Mouse (Mus musculus) E14TG2a.4 (cell line): Measurements from ENCODE around the gene Uqcc1.

Source experiments
- H3K27me3 ChIP-seq: 2 replicates; pipeline ENCODE4 v1.6.1; 2014; ENCODE audit warnings: low read length, control low read depth; ENCODE audit not compliant: insufficient read depth
- H3K36me3 ChIP-seq: 2 replicates; pipeline ENCODE4 v1.6.1; 2014; ENCODE audit warnings: low read length, control low read depth; ENCODE audit not compliant: insufficient read depth
- H3K4me1 ChIP-seq: replicated peaks from 2 replicates; pipeline ENCODE4 v1.6.1; 2014; ENCODE audit warnings: low read depth, low read length, control low read depth
- H3K4me3 ChIP-seq: replicated peaks from 2 replicates; pipeline ENCODE4 v1.5.1; 2014; ENCODE audit warnings: mild to moderate bottlenecking, low read length
- H3K9me3 ChIP-seq: 2 replicates; pipeline ENCODE4 v1.6.1; 2014; ENCODE audit warnings: low read length, control low read depth
- CTCF ChIP-seq: conservative IDR thresholded peaks from 2 replicates; pipeline ENCODE4 v1.5.1; 2014; ENCODE audit warnings: low read length
- NANOG ChIP-seq: IDR thresholded peaks from 2 replicates; pipeline ENCODE4 v1.6.1; 2014; ENCODE audit warnings: borderline replicate concordance, low read length, mixed read lengths
- POU5F1 ChIP-seq: IDR thresholded peaks from 2 replicates; pipeline ENCODE4 v1.6.1; 2014; ENCODE audit warnings: low read length, borderline replicate concordance

The Uqcc1 gene

DNA sequence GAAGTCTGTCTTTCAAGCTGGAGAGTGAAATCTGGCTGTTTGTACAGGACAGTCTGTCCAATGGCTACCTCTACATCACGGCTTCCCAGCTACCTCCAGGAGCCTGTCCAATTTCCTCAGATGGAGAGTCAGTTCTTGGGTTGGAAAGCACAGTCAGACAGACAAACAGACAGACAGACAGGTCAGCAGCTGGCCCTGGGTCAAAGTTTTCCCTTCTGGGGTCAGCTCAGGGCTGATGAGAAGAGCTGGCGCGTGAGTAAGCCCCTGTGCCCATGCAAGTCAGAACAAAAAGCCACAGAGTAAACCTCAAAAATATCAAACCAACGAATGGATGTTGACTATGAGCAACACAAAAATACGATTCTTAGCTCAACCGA is 26.5 kb downstream of the Uqcc1 start:
- H3K9me3 ChIP-seq, result no peaks in the 10 kb centered on the region
- no peaks in the 10 kb centered on the region for H3K27me3 ChIP-seq
- 0 out of 2 replicates have a peak, but pooled peaks cover 4% of the 10 kb centered on the region for H3K4me1 ChIP-seq
- H3K36me3 ChIP-seq, result peaks cover 65% of the 10 kb centered on the region
- no peak for TF ChIP-seq NANOG
- no peak for TF ChIP-seq CTCF
- TF ChIP-seq POU5F1, result no peak
- H3K4me3 ChIP-seq, result no peak overlapping the region

DNA sequence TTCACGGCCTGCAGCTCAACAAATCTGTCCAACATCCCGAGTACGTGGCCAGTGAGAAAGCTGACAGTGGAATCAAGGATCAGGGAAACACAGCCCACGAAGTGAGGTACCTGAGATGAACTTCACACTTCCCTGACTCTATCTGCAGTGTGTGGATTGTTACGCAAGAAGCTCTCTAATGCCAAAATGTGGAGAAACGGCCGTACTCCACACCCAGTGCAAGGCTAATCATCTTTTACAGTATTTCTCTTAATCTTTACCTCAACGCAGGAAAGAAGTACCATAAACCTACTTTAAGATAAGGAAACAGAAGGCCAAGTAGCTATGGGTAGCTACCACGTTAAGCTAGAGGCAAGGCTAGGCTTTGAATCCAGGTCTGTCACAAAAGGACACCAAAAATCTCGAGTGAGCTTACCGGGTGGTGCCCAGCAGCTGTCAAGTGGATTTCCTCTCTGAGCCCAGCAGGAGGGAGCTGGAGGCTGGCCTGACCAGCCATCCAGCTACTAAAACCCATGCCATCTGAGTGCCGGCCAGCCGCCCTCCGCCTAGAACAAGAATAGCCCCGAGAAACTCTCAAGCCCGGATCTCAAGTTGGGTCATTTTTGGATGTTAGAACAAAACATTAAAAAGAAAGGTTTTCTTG is 27.0 kb downstream of the Uqcc1 start:
- no peaks in the 10 kb centered on the region for H3K27me3 ChIP-seq
- H3K4me1 ChIP-seq, result 0 out of 2 replicates have a peak, but pooled peaks cover 4% of the 10 kb centered on the region
- peaks cover 70% of the 10 kb centered on the region for H3K36me3 ChIP-seq
- no peak overlapping the region for H3K4me3 ChIP-seq
- TF ChIP-seq CTCF (no peak), NANOG (no peak), POU5F1 (no peak)
- H3K9me3 ChIP-seq, result no peaks in the 10 kb centered on the region

DNA sequence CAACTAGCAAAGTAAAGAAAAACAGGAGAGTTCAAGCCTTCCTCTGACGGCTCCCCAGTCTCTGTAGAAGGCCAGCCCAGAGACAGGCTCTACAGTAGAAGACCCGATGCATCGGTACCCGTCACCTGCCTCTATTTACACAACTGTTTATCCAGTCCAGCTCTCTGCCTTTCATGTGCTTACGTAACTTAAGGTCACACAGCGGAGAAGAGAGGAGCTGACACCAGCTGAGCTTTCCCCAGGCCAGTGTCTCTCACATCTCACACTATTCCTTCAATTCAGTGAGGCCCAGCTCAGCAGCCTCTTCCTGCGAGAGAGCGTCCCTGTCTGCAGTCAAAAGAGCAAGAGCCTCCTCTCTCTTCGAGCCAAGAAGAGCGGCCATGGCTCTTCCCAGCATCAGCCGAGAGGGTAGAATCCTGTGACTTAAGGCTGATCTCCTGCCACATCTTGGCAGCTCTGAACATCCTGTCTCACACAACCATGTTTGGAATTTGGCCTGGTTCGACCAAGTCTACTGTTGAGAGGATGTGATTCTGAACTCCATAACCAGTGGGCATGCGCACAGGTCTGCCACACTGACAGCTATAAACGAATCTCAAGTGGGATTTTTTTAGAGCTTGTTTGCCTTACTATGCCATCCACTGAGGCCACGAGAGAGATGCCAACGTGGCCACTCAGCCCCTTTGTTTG is 34.9 kb downstream of the Uqcc1 start:
- no peak overlapping the region for H3K4me3 ChIP-seq
- H3K4me1 ChIP-seq, result 0 out of 2 replicates have a peak, but pooled peaks cover 4% of the 10 kb centered on the region
- no peaks in the 10 kb centered on the region for H3K27me3 ChIP-seq
- TF ChIP-seq CTCF (no peak), POU5F1 (no peak), NANOG (no peak)
- H3K9me3 ChIP-seq, result no peaks in the 10 kb centered on the region
- H3K36me3 ChIP-seq, result peaks cover 59% of the 10 kb centered on the region

DNA sequence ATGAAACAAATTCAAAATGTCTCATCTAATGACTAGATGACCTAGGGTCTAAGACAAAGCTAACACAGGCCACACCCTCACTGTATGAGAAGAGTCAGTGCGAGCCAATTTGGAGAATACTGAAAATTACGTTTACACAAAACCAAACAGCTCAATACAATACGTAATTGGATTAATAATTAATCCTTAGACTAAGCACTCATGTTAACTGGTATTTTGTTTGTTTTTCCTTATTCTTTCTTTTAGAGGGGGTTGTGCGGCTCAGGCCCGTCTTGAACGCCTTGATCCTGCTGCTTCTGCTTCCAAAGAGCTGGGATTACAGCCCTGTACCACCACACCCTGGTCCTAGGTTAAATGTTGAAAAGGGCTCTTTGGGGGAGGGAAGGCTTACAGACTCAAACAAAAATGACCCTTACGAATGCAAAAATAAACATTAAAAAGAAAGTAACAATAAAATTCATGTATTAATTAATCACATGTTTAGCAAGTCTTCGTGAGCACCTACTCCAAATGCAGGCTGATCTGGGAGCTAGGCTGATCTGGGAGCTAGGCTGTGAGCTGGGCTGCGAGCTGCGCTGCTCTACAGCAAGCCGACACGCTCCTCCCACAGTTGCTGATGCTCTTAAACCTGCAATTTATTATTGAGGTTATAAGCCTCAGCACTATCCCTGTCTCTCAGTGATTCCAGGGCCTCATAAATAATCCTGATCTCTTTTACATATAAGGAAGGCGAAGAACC is 35.6 kb downstream of the Uqcc1 start:
- peaks cover 56% of the 10 kb centered on the region for H3K36me3 ChIP-seq
- TF ChIP-seq POU5F1, result no peak
- no peak for TF ChIP-seq NANOG
- TF ChIP-seq CTCF, result no peak

DNA sequence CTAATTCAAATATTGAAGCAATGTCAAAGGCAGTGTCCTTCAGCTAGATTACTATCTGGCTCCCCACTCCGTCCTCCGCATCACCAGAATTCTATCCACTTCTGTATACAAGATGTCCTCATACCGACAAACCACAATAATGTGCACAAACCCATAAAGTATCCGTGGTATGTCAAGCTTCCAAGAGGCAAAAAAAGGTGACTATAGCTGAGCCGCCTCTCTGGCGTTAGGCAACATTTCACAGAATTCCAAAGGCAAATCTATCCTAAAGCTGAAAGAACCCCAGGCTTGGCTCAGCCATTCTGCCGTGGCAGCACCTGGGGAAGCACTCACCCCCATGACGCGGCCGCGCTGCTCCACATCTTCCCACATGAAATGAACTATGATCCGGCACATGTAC is 43.3 kb downstream of the Uqcc1 start:
- Histone ChIP-seq H3K9me3 (no peaks in the 10 kb centered on the region), H3K27me3 (no peaks in the 10 kb centered on the region), H3K4me1 (peaks cover 19% of the 10 kb centered on the region), H3K36me3 (peaks cover 59% of the 10 kb centered on the region), H3K4me3 (no peak overlapping the region)
- TF ChIP-seq CTCF (no peak), NANOG (no peak), POU5F1 (no peak)

More for the DNA sequence above, 35.6 kb downstream of the Uqcc1 start:
- Histone ChIP-seq H3K9me3 (no peaks in the 10 kb centered on the region), H3K4me3 (no peak overlapping the region), H3K4me1 (0 out of 2 replicates have a peak, but pooled peaks cover 4% of the 10 kb centered on the region), H3K27me3 (no peaks in the 10 kb centered on the region)

DNA sequence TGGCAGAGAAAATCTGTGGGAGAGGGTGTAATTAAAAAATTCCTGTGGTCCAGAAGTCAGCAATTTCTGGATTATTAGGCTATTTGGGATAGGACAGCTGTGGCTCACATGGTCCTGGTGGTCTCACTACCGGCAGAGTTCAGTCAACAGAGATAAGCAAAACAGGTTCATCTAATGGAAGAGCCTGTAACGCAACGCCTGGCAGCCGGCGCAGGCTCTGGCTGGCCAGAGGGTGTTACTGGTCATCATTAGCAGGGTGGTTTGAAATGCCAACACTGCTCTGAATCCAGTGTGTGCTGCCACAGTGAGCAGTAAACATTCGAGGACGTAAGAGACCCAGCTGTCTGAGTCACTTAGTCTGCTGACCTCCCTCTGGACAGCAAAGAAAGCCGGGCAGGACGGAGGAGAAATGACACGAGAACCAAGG is 44.8 kb downstream of the Uqcc1 start:
- H3K9me3 ChIP-seq, result no peaks in the 10 kb centered on the region
- peaks cover 20% of the 10 kb centered on the region for H3K4me1 ChIP-seq
- H3K27me3 ChIP-seq, result no peaks in the 10 kb centered on the region
- no peak overlapping the region for H3K4me3 ChIP-seq
- H3K36me3 ChIP-seq, result peaks cover 61% of the 10 kb centered on the region
- no peak for TF ChIP-seq POU5F1
- TF ChIP-seq CTCF, result no peak
- no peak for TF ChIP-seq NANOG

DNA sequence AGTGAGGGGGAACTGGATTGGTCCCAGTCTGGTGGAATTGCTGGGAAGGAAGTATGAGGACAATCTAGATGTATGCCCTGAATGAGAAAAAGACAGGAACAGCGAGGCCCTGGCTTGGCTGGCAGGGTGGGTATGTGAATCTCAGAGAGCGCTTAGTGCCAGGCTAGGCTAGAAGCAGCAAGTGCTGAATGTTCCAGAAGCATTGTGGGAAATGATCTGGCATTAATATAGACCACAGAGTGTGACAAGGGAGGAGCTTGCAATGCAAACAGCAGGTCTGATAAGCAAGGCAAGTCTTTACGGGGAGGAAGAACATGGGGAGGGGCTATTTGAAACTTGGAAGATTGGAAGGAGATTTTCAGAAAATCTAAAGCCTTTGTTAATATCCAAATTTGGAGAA is 48.0 kb downstream of the Uqcc1 start:
- Histone ChIP-seq H3K4me1 (peaks cover 30% of the 10 kb centered on the region), H3K36me3 (peaks cover 65% of the 10 kb centered on the region), H3K4me3 (no peak overlapping the region), H3K27me3 (no peaks in the 10 kb centered on the region), H3K9me3 (no peaks in the 10 kb centered on the region)
- TF ChIP-seq CTCF, result no peak
- no peak for TF ChIP-seq NANOG
- TF ChIP-seq POU5F1, result no peak

DNA sequence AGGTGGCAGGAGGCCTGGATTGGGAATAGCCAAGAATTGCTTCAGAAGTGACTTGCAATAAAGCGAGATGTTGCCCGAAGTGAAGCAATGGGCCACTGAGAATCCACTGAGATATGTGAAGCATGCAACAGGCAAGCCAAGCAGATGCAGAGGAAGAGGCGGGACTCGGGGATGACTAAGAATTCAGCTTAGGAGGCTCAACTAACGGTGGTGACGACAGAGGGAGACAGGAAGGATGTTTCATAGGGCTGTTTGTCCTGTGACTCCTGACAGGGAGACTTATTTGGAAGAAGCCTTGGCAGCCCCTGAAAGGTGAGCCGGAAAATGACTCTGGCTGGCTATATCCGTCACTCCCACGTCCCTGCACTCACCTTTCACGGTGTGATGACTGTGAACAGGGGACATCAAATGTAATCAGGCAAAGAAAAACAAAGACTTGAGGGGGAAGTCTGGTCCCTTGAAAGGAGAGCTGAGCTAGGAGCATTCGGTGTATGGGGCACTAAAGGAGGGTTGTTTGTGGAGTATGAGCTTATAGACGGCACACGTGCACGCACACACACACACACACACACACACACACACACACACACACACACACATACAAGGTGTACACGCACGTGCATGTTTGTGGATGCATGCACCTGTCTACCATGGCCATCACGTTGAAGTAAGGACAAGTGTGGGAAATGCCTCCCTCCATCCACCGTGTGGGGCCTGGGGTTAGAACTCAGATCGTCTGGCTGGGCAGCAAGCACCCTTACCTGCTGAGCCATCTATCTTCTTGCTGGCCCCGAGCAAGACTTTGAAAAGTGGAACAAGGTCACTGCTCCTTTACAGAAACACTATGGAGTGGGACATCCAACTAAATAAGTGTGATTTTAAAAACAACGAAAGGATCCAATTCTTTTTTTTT is 50.9 kb downstream of the Uqcc1 start:
- H3K27me3 ChIP-seq, result no peaks in the 10 kb centered on the region
- no peak overlapping the region for H3K4me3 ChIP-seq
- peaks cover 37% of the 10 kb centered on the region for H3K4me1 ChIP-seq
- peaks cover 54% of the 10 kb centered on the region for H3K36me3 ChIP-seq
- TF ChIP-seq POU5F1 (no peak), CTCF (no peak), NANOG (no peak)
- no peaks in the 10 kb centered on the region for H3K9me3 ChIP-seq
